Mouse (Mus musculus): ENCODE measurements at regions not wholly inside any gene's neighbourhood (a gene's known extent, or its start where the extent isn't known, plus 50 kb on each side); places are given as distances from the start of the nearest gene placed in this dataset.

DNA sequence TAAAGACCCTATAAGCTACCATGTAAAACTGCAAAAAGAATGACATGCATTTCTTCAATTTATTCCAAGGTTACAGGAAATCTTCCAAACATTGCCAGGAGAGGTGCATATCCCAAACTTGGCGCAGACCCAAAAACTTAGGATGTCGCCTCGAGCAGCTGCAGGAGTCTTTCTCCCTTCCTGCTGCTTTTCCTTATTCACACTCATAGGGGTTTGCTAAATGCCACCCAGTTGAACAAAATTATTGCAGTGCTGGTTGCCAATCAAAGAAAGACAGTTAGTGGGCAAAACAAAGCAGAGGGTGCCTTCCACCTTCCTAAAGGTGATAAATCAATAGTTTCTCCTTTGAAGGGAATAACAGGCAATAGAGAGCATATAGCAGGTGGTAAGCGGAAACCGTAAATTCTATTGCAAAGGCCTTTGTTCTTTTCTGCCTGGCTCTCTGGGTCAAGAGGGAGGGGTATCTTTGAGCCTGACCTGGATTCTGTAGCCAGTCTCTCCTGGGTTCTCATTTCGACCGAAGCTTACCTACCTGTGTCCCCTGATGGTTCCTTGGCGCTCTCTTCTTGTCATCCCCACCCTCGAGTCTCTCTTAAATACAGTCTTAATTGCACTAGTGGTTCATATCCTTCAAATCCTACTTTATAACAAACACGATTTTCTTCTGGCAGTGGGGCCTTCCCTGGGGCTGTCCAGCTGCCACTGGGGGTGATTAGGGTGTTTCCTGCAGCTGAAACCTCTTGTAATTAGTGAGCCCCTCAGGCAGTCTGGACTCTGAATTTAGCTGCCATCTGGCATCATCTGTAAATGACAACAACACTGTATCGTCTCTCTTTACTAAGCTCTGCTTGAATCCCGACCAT lies 334.5 kb upstream of the Klf12 start:
- no peak overlapping the region for H3K4me3 ChIP-seq (ENCODE audit: low read depth, low read length)
- no peaks in the 10 kb centered on the region for H3K4me1 ChIP-seq (ENCODE audit: insufficient read depth)
- H3K9me3 ChIP-seq (ENCODE audit: low read length) = no peaks in the 10 kb centered on the region
- TF ChIP-seq CTCF (IDR thresholded peaks at IDR 0.05; ENCODE audit: low read depth) = no peak
- peak; percentile 60 for ATAC-seq
- H3K27ac ChIP-seq (ENCODE audit: low read depth, low read length) = no peak overlapping the region
- H3K36me3 ChIP-seq (ENCODE audit: insufficient read depth) = no peaks in the 10 kb centered on the region
- no peaks in the 10 kb centered on the region for H3K27me3 ChIP-seq (ENCODE audit: insufficient read depth, low read length)
- DNase-seq = peak; percentile 35
- H3K4me2 ChIP-seq (ENCODE audit: low read depth) = no peak overlapping the region
- WGBS = 40% methylated on average over 12 of the region's 12 CpGs
- no peak overlapping the region for H3K9ac ChIP-seq

DNA sequence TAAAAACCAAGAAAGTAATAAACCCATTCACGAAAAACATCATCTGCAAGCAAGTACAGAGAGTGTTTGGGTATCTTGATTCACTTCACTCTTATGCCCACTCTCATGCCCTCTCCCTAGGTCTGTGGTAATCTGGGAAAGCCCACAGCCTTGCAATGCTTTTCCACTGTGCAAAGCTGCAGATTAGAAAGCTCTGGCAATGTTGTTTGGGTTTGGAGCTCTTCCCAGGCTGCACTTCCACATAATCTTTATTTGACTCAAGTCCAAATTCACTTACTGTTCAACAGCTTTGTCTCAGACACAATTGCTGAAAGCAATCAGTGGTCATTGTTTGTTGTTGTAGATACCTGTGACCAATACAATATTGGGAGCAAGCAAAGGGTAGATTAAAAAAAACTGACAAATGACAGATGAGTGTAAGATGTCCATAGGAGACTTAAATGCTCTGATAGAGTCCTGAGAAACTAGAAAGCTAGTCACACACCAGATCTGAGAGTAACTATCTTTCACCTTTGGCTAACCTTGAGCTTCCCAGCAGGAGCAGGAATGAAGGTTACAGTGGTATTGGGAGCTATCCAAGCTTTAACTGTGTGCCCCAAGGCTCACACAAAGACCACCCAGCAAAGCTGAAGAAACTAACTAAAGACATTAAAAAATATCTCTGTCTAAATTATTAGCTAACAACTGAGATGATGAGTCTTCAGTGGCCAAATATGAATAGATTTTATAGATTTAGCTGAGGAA lies 325.7 kb upstream of the Klf12 start:
- no peak overlapping the region for H3K4me3 ChIP-seq (ENCODE audit: low read depth, low read length)
- no peaks in the 10 kb centered on the region for H3K36me3 ChIP-seq (ENCODE audit: insufficient read depth)
- no peak for ATAC-seq
- TF ChIP-seq CTCF (IDR thresholded peaks at IDR 0.05; ENCODE audit: low read depth) = no peak
- H3K27me3 ChIP-seq (ENCODE audit: insufficient read depth, low read length) = no peaks in the 10 kb centered on the region
- no peak overlapping the region for H3K4me2 ChIP-seq (ENCODE audit: low read depth)
- DNase-seq = peak; percentile 66
- H3K9ac ChIP-seq = no peak overlapping the region
- WGBS = 82% methylated on average over 1 of the region's 1 CpGs
- H3K27ac ChIP-seq (ENCODE audit: low read depth, low read length) = no peak overlapping the region
- no peaks in the 10 kb centered on the region for H3K4me1 ChIP-seq (ENCODE audit: insufficient read depth)
- no peaks in the 10 kb centered on the region for H3K9me3 ChIP-seq (ENCODE audit: low read length)

DNA sequence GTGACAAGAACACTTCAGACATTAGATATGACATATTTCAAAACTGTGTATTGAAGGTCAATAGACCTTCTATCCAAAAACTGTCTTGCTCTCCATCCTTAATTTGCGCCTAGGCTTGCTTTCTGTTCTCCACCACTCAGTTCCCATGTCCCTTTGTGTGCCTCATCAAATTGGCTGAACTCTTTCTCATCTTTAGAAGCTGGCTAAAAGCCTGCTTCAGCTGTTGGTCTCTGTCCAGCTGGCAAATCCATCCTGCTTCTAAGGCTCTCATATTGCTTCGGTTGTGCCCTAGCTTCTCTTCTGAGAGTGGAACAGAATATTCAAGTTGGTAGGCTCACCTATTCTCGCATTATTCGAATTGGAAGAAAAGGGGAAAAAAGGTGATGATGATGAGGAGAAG lies 322.6 kb upstream of the Klf12 start:
- Histone ChIP-seq H3K4me2 (ENCODE audit: low read depth) (no peak overlapping the region), H3K27me3 (ENCODE audit: insufficient read depth, low read length) (no peaks in the 10 kb centered on the region; the same call in 1 of the 2 replicates), H3K27ac (ENCODE audit: low read depth, low read length) (no peak overlapping the region), H3K9me3 (ENCODE audit: low read length) (no peaks in the 10 kb centered on the region), H3K4me1 (ENCODE audit: insufficient read depth) (no peaks in the 10 kb centered on the region), H3K4me3 (ENCODE audit: low read depth, low read length) (no peak overlapping the region), H3K9ac (no peak overlapping the region), H3K36me3 (ENCODE audit: insufficient read depth) (no peaks in the 10 kb centered on the region)
- DNase-seq = peak; percentile 58
- ATAC-seq = no peak
- TF ChIP-seq CTCF (IDR thresholded peaks at IDR 0.05; ENCODE audit: low read depth) = no peak
- 65% methylated on average over 4 of the region's 4 CpGs for WGBS

DNA sequence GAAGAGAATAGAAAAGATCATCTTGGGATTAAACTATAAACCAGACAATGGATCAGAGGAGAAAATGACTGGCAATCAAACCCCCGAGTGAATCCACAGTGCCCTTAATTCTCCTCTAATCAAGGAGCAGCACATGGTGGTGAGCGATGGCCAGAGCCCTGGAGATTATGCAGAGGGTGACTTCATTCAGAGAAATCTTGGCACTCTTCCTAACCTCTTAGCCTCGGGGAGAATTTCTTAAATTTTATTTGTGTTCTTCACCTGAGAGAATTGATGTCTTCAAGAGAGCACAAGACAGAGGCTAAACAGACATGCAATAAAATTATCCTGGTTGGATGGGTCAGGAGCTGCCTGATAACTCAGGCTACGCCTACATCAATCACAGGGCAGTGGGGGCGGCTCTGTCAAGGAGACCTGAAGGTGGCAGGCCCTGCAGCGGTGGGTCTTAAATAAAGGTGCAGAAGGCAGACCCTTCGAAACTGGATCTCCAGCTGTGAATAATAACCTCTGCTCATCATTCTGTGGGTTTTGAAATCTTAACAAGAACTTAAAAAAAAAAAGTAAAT lies 316.5 kb upstream of the Klf12 start:
- DNase-seq (no peak), ATAC-seq (no peak)
- Histone ChIP-seq H3K9ac (no peak overlapping the region), H3K9me3 (ENCODE audit: low read length) (no peaks in the 10 kb centered on the region), H3K4me1 (ENCODE audit: insufficient read depth) (no peaks in the 10 kb centered on the region), H3K27ac (ENCODE audit: low read depth, low read length) (no peak overlapping the region), H3K4me3 (ENCODE audit: low read depth, low read length) (no peak overlapping the region), H3K27me3 (ENCODE audit: insufficient read depth, low read length) (no peaks in the 10 kb centered on the region; the same call in 1 of the 2 replicates), H3K4me2 (ENCODE audit: low read depth) (no peak overlapping the region), H3K36me3 (ENCODE audit: insufficient read depth) (no peaks in the 10 kb centered on the region)
- WGBS = 47% methylated on average over 7 of the region's 7 CpGs
- no peak for TF ChIP-seq CTCF (IDR thresholded peaks at IDR 0.05; ENCODE audit: low read depth)

DNA sequence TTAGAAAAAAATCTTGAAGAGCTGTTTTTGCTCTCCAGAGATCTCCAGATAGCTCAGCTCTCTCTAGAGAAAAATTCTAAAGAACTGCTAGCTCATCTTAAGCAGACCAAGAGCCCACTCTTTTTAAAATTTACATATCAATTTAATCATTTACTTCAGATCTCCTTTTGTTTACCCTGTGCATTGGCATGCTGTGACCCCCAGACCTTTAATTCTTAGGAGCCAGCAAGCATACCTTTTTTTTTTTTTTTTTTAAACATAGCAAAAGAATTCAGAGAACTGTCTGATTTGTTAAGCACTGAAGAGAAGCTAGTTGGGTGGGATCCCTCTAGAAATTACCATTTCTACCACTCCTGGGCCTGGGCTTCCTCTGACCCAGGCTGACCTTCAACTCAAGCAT lies 285.5 kb upstream of the Klf12 start:
- Histone ChIP-seq H3K4me1 (ENCODE audit: insufficient read depth) (no peaks in the 10 kb centered on the region), H3K36me3 (ENCODE audit: insufficient read depth) (no peaks in the 10 kb centered on the region), H3K4me2 (ENCODE audit: low read depth) (no peak overlapping the region), H3K4me3 (ENCODE audit: low read depth, low read length) (no peak overlapping the region), H3K9me3 (ENCODE audit: low read length) (no peaks in the 10 kb centered on the region), H3K27ac (ENCODE audit: low read depth, low read length) (no peak overlapping the region), H3K9ac (no peak overlapping the region), H3K27me3 (ENCODE audit: insufficient read depth, low read length) (no peaks in the 10 kb centered on the region)
- ATAC-seq = no peak
- DNase-seq = no peak
- TF ChIP-seq CTCF (IDR thresholded peaks at IDR 0.05; ENCODE audit: low read depth) = no peak

DNA sequence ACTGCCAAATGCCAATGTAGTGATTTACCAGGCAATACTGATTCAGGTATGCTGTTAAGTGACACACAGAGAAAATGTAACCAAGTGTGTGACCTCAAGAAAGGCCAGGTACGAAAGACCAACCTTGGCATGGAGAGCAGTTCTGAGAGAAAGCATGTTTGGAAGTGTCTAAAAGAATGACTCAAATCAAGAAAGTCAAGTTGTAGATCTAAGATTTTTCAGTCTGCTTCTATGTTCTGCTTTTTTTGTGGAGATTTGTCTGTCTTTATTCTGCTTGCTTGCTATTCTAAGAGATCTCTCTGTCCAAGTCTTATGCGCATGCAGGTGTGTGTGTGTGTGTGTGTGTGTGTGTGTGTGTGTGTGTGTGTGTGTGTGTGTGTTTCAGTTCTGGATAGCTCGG lies 277.4 kb upstream of the Klf12 start:
- no peak overlapping the region for H3K4me2 ChIP-seq (ENCODE audit: low read depth)
- H3K9me3 ChIP-seq (ENCODE audit: low read length) = no peaks in the 10 kb centered on the region
- no peaks in the 10 kb centered on the region for H3K27me3 ChIP-seq (ENCODE audit: insufficient read depth, low read length)
- ATAC-seq = no peak
- H3K9ac ChIP-seq = no peak overlapping the region
- TF ChIP-seq CTCF (IDR thresholded peaks at IDR 0.05; ENCODE audit: low read depth) = no peak
- WGBS = 80% methylated on average over 3 of the region's 3 CpGs
- no peaks in the 10 kb centered on the region for H3K4me1 ChIP-seq (ENCODE audit: insufficient read depth)
- no peak for DNase-seq
- H3K4me3 ChIP-seq (ENCODE audit: low read depth, low read length) = no peak overlapping the region
- no peaks in the 10 kb centered on the region for H3K36me3 ChIP-seq (ENCODE audit: insufficient read depth)
- H3K27ac ChIP-seq (ENCODE audit: low read depth, low read length) = no peak overlapping the region

DNA sequence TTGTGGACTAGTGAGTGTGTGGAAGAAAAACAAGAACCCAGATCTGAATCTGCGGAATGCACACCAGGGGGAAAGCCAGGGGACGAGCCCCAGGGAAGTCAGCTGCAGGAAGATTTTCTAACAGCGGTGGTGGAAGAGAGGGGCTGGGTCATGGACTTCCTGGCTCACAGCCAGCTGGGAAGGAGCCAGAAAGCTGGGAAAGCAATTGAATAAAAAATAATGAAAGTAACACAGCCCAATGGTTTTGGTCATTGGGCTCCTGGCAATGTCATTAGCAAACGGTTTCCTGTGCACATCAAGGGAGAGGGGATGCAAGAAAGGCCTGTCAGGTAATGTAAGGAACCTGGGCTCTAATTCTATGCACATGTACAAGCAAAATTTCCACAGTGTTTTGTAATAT lies 273.9 kb upstream of the Klf12 start:
- Histone ChIP-seq H3K4me1 (ENCODE audit: insufficient read depth) (no peaks in the 10 kb centered on the region), H3K36me3 (ENCODE audit: insufficient read depth) (no peaks in the 10 kb centered on the region), H3K27ac (ENCODE audit: low read depth, low read length) (no peak overlapping the region), H3K4me3 (ENCODE audit: low read depth, low read length) (no peak overlapping the region), H3K9me3 (ENCODE audit: low read length) (no peaks in the 10 kb centered on the region), H3K4me2 (ENCODE audit: low read depth) (no peak overlapping the region), H3K27me3 (ENCODE audit: insufficient read depth, low read length) (no peaks in the 10 kb centered on the region), H3K9ac (no peak overlapping the region)
- TF ChIP-seq CTCF (IDR thresholded peaks at IDR 0.05; ENCODE audit: low read depth) = no peak
- WGBS = 12% methylated on average over 4 of the region's 4 CpGs
- DNase-seq (peak; percentile 52), ATAC-seq (peak; percentile 18; the same call in 1 of the 2 replicates)
